Mouse (Mus musculus): ENCODE data around the gene Gm11985. TPM values are rescaled to one million over a fixed set of nuclear protein-coding genes. Genes with fewer than 3 reads are reported as not detected.

Gene Gm11985
- total and polyA plus RNA-seq, 3 experiments, result not detected

- in situ Hi-C loops (cut with MboI; ENCODE audit: low pct_ligation_motif_present, low pct_unique_long_range_greater_than_20kb, low sequenced_read_pairs) (no loop called here), dilution Hi-C loops (cut with MboI; ENCODE audit: extremely low pct_ligation_motif_present, extremely low pct_unique_long_range_greater_than_20kb, low sequenced_read_pairs) (no loop called here)
- H3K9me3 ChIP-seq (replicated peaks; ENCODE audit: low read length), result peaks cover 60% of the 10 kb centered on the region
- no peaks in the 10 kb centered on the region for H3K27me3 ChIP-seq (replicated peaks)
- H3K36me3 ChIP-seq (replicated peaks in 1 of 2; ENCODE audit: control insufficient read depth in 1 of 2, insufficient read depth in 1 of 2, low read length in 1 of 2), result no peaks in the 10 kb centered on the region
- H3K79me2 ChIP-seq (replicated peaks; ENCODE audit: control insufficient read depth, extremely low read depth, insufficient read depth, poor library complexity, severe bottlenecking), result no peaks in the 10 kb centered on the region
- H3K4me3 ChIP-seq (replicated peaks in 1 of 3; ENCODE audit: low read depth in 2 of 3, low read length in 2 of 3, poor library complexity in 1 of 3), result no peak overlapping the region
- no peak for DNase-seq (ENCODE audit: extremely low read depth)
- TF ChIP-seq PAX5 (IDR thresholded peaks at IDR 0.05; ENCODE audit: low read length) (no peak), CHD1 (IDR thresholded peaks at IDR 0.05; ENCODE audit: low read depth, low read length) (no peak), GABPA (IDR thresholded peaks at IDR 0.05; ENCODE audit: insufficient replicate concordance, low read depth, low read length) (no peak), KAT2A (IDR thresholded peaks at IDR 0.05; ENCODE audit: insufficient replicate concordance, low read length) (no peak), NELFE (IDR thresholded peaks at IDR 0.05; ENCODE audit: low read depth, low read length) (no peak), UBTF (IDR thresholded peaks at IDR 0.05; ENCODE audit: low read depth, low read length) (no peak), E2F4 (IDR thresholded peaks at IDR 0.05; ENCODE audit: insufficient replicate concordance, low read depth, low read length) (no peak), BHLHE40 (IDR thresholded peaks at IDR 0.05; ENCODE audit: low read depth, low read length) (no peak), JUND (conservative IDR thresholded peaks at IDR 0.05; ENCODE audit: low read depth, low read length) (no peak), MAX (IDR thresholded peaks at IDR 0.05; ENCODE audit: low read length) (no peak), CHD2 (IDR thresholded peaks at IDR 0.05; ENCODE audit: low read length) (no peak), ZKSCAN1 (IDR thresholded peaks at IDR 0.05; ENCODE audit: borderline replicate concordance, low read depth, low read length) (no peak), IRF4 (IDR thresholded peaks at IDR 0.05; ENCODE audit: low read depth, low read length) (no peak), MAFK (IDR thresholded peaks at IDR 0.05; ENCODE audit: insufficient replicate concordance, low read length) (no peak), ELF1 (IDR thresholded peaks at IDR 0.05; ENCODE audit: low read depth, low read length) (no peak), ZMIZ1 (IDR thresholded peaks at IDR 0.05; ENCODE audit: low read depth, low read length) (no peak)
- no peaks in the 10 kb centered on the region for H3K4me1 ChIP-seq (ENCODE audit: control insufficient read depth in 1 of 2, insufficient read depth in 2 of 2)
- H3K4me2 ChIP-seq (ENCODE audit: insufficient read depth, low read depth, poor library complexity, severe bottlenecking), result no peak overlapping the region
- H3K9ac ChIP-seq (ENCODE audit: insufficient read depth, low read depth), result no peak overlapping the region
- H3K27ac ChIP-seq (ENCODE audit: insufficient read depth, low read depth), result no peak overlapping the region
Observed at GRCm38 (mm10) chr11:7236751-7237150, 48.4 kb upstream of the Gm11985 start.

- Histone ChIP-seq H3K36me3 (replicated peaks in 1 of 2; ENCODE audit: control insufficient read depth in 1 of 2, insufficient read depth in 1 of 2, low read length in 1 of 2) (no peaks in the 10 kb centered on the region), H3K4me2 (ENCODE audit: insufficient read depth, low read depth, poor library complexity, severe bottlenecking) (no peak overlapping the region), H3K79me2 (replicated peaks; ENCODE audit: control insufficient read depth, extremely low read depth, insufficient read depth, poor library complexity, severe bottlenecking) (no peaks in the 10 kb centered on the region), H3K27ac (ENCODE audit: insufficient read depth, low read depth) (no peak overlapping the region), H3K27me3 (replicated peaks) (no peaks in the 10 kb centered on the region), H3K4me3 (replicated peaks in 1 of 3; ENCODE audit: low read depth in 2 of 3, low read length in 2 of 3, poor library complexity in 1 of 3) (no peak overlapping the region), H3K4me1 (ENCODE audit: control insufficient read depth in 1 of 2, insufficient read depth in 2 of 2) (no peaks in the 10 kb centered on the region), H3K9me3 (replicated peaks; ENCODE audit: low read length) (peaks cover 64% of the 10 kb centered on the region), H3K9ac (ENCODE audit: insufficient read depth, low read depth) (no peak overlapping the region)
- TF ChIP-seq CHD1 (IDR thresholded peaks at IDR 0.05; ENCODE audit: low read depth, low read length) (no peak), TBP (conservative IDR thresholded peaks at IDR 0.05; ENCODE audit: low read depth, low read length) (no peak), ETS1 (conservative IDR thresholded peaks at IDR 0.05; ENCODE audit: low read depth, low read length) (no peak), UBTF (IDR thresholded peaks at IDR 0.05; ENCODE audit: low read depth, low read length) (no peak)
- DNase-seq (ENCODE audit: extremely low read depth), result no peak
- in situ Hi-C loops (cut with MboI; ENCODE audit: low pct_ligation_motif_present, low pct_unique_long_range_greater_than_20kb, low sequenced_read_pairs) (no loop called here), dilution Hi-C loops (cut with MboI; ENCODE audit: extremely low pct_ligation_motif_present, extremely low pct_unique_long_range_greater_than_20kb, low sequenced_read_pairs) (no loop called here)
Observed at GRCm38 (mm10) chr11:7234981-7235609, 46.7 kb upstream of the Gm11985 start.
